Mouse (Mus musculus) forebrain, embryonic 11.5 days (tissue): ENCODE measurements around the gene S100a13. TPM values are rescaled to one million over a fixed set of nuclear protein-coding genes. Genes with fewer than 3 reads are reported as not detected.

Experiments
- ATAC-seq: fragments of 200-750 bp; cut with Nextera tagmentation; replicated peaks from 2 replicates; pipeline ENCODE4 v1.8.0; 2017; ENCODE audit warnings: moderate TSS enrichment; ENCODE audit not compliant: low FRiP score
- DNase-seq: peaks from one replicate; pipeline ENCODE4 v3.0.0-alpha.2; 2017; ENCODE audit warnings: low spot score
- H3K27ac ChIP-seq: fragments of 300-500 bp; sonication (generic); 2 replicates; pipeline ENCODE4 v1.5.1; 2014; ENCODE audit warnings: low read depth, low read length
- H3K27me3 ChIP-seq: fragments of 300-500 bp; sonication (generic); 2 replicates; pipeline ENCODE4 v1.6.1; 2014; ENCODE audit warnings: mild to moderate bottlenecking, low read length, mixed read lengths; ENCODE audit not compliant: control insufficient read depth, insufficient read depth
- H3K36me3 ChIP-seq: fragments of 300-500 bp; sonication (generic); 2 replicates; pipeline ENCODE4 v1.6.1; 2014; ENCODE audit warnings: mild to moderate bottlenecking, low read length, moderate library complexity, mixed read lengths; ENCODE audit not compliant: control insufficient read depth, insufficient read depth
- H3K4me1 ChIP-seq: fragments of 300-500 bp; sonication (generic); replicated peaks from 2 replicates; pipeline ENCODE4 v1.6.1; 2014; ENCODE audit warnings: low read length, mixed read lengths; ENCODE audit not compliant: control insufficient read depth, insufficient read depth
- H3K4me2 ChIP-seq: fragments of 300-500 bp; sonication (generic); 2 replicates; pipeline ENCODE4 v1.6.1; 2014; ENCODE audit warnings: low read depth, mild to moderate bottlenecking, low read length, moderate library complexity, mixed read lengths; ENCODE audit not compliant: severe bottlenecking
- H3K4me3 ChIP-seq: fragments of 300-500 bp; sonication (generic); 2 replicates; pipeline ENCODE4 v1.5.1; 2014; ENCODE audit warnings: low read depth, low read length
- H3K9ac ChIP-seq: fragments of 300-500 bp; sonication (generic); 2 replicates; pipeline ENCODE4 v1.6.1; 2014; ENCODE audit warnings: low read length
- H3K9me3 ChIP-seq: fragments of 300-500 bp; sonication (generic); 2 replicates; pipeline ENCODE4 v1.6.1; 2016; ENCODE audit warnings: low read length, mixed read lengths; ENCODE audit not compliant: control insufficient read depth
- WGBS: fragments of 180-500 bp; shearing (Covaris S2); extraction: QIAGEN DNeasy Blood & Tissue Kit; methylation state at CpG from one replicate; pipeline ENCODE4 v1.1.7; 2014; 5-methylcytosine and 5-hydroxymethylcytosine counted together
- polyA plus RNA-seq: library from polyadenylated mRNA; unstranded; fragments of >200 nt; fragmentation: Nextera tagmentation; extraction: Ambion mirVana; gene quantifications from 2 replicates; pipeline ENCODE4 v1.2.1, GENCODE M21; 2014

S100a13 gene
- polyA plus RNA-seq, 1 experiment from 2014 or later = 10.3 TPM

GRCm38 (mm10) chr3:90475151-90475830 is 38.9 kb upstream of the S100a13 start:
- ATAC-seq (peak; percentile 34), DNase-seq (no peak)
- Histone ChIP-seq H3K27me3 (no peaks in the 10 kb centered on the region), H3K4me2 (peak overlapping the region; percentile 37; the same call in 1 of the 2 replicates), H3K27ac (no peak overlapping the region), H3K9ac (no peak overlapping the region), H3K36me3 (peaks cover 4% of the 10 kb centered on the region; the same call in 1 of the 2 replicates), H3K9me3 (no peaks in the 10 kb centered on the region), H3K4me1 (peaks cover 3% of the 10 kb centered on the region; the same call in 1 of the 2 replicates), H3K4me3 (no peak overlapping the region; the same call in 1 of the 2 replicates)
- WGBS = 42% methylated on average over 15 of the region's 16 CpGs

GRCm38 (mm10) chr3:90475831-90476611 is 38.2 kb upstream of the S100a13 start, which contains the start of gene Ilf2:
TSS of gene Ilf2 (plus strand) at chr3:90476126.
- peak; percentile 97 for DNase-seq
- H3K27ac ChIP-seq = peak within 1 kb of the TSS; percentile 90
- peak within 1 kb of the TSS; percentile 85 for H3K4me2 ChIP-seq
- H3K9ac ChIP-seq = peak within 1 kb of the TSS; percentile 93
- no peaks in the 10 kb centered on the region for H3K9me3 ChIP-seq
- WGBS = under 1% methylated on average over 45 of the region's 45 CpGs
- no peaks in the 10 kb centered on the region for H3K27me3 ChIP-seq
- peaks cover 10% of the 10 kb centered on the region; the same call in 1 of the 2 replicates for H3K36me3 ChIP-seq
- ATAC-seq = peak; percentile 100
- H3K4me1 ChIP-seq = peaks cover 3% of the 10 kb centered on the region; the same call in 1 of the 2 replicates
- peak within 1 kb of the TSS; percentile 83 for H3K4me3 ChIP-seq

- 86% methylated on average over 5 of the region's 5 CpGs for WGBS
- Histone ChIP-seq H3K4me3 (no peak overlapping the region), H3K27ac (no peak overlapping the region), H3K4me2 (no peak overlapping the region), H3K9ac (no peak overlapping the region), H3K9me3 (no peaks in the 10 kb centered on the region), H3K27me3 (no peaks in the 10 kb centered on the region), H3K36me3 (peaks cover 26% of the 10 kb centered on the region), H3K4me1 (0 out of 2 replicates have a peak, but pooled peaks cover 5% of the 10 kb centered on the region)
- no peak for ATAC-seq
- no peak for DNase-seq
Observed at GRCm38 (mm10) chr3:90486998-90487397, 27.2 kb upstream of the S100a13 start.

GRCm38 (mm10) chr3:90488576-90488975 is 25.7 kb upstream of the S100a13 start:
- no peaks in the 10 kb centered on the region for H3K9me3 ChIP-seq
- ATAC-seq (no peak), DNase-seq (no peak)
- no peak overlapping the region for H3K4me3 ChIP-seq
- H3K4me1 ChIP-seq = 0 out of 2 replicates have a peak, but pooled peaks cover 5% of the 10 kb centered on the region
- peaks cover 21% of the 10 kb centered on the region for H3K36me3 ChIP-seq
- H3K27me3 ChIP-seq = no peaks in the 10 kb centered on the region
- no peak overlapping the region for H3K27ac ChIP-seq
- no peak overlapping the region for H3K4me2 ChIP-seq
- H3K9ac ChIP-seq = no peak overlapping the region
- 90% methylated on average over 6 of the region's 6 CpGs for WGBS

- no peaks in the 10 kb centered on the region for H3K27me3 ChIP-seq
- no peaks in the 10 kb centered on the region for H3K9me3 ChIP-seq
- H3K4me2 ChIP-seq = peak within 1 kb of the TSS; percentile 57
- H3K4me1 ChIP-seq = 0 out of 2 replicates have a peak, but pooled peaks cover 5% of the 10 kb centered on the region
- H3K4me3 ChIP-seq = peak within 1 kb of the TSS; percentile 75
- WGBS = under 1% methylated on average over 37 of the region's 37 CpGs
- peak; percentile 98 for ATAC-seq
- H3K36me3 ChIP-seq = peaks cover 11% of the 10 kb centered on the region
- H3K9ac ChIP-seq = peak within 1 kb of the TSS; percentile 77
- DNase-seq = peak; percentile 97
- no peak within 1 kb of the TSS for H3K27ac ChIP-seq
Observed at GRCm38 (mm10) chr3:90490696-90491256, 23.5 kb upstream of the S100a13 start, which contains the start of gene Snapin. TSS of gene Snapin (minus strand) at chr3:90491033.

- no peak for DNase-seq
- Histone ChIP-seq H3K9me3 (no peaks in the 10 kb centered on the region), H3K4me1 (0 out of 2 replicates have a peak, but pooled peaks cover 5% of the 10 kb centered on the region), H3K36me3 (peaks cover 8% of the 10 kb centered on the region), H3K9ac (no peak overlapping the region), H3K4me2 (no peak overlapping the region), H3K4me3 (no peak overlapping the region), H3K27ac (no peak overlapping the region), H3K27me3 (no peaks in the 10 kb centered on the region)
- 35% methylated on average over 2 of the region's 2 CpGs for WGBS
- no peak for ATAC-seq
Observed at GRCm38 (mm10) chr3:90491350-90491749, 22.9 kb upstream of the S100a13 start.

- WGBS = 52% methylated on average over 4 of the region's 4 CpGs
- Histone ChIP-seq H3K9ac (no peak overlapping the region), H3K4me2 (no peak overlapping the region)
Observed at GRCm38 (mm10) chr3:90493831-90494540, 20.2 kb upstream of the S100a13 start.

More at GRCm38 (mm10) chr3:90493831-90494540, 20.2 kb upstream of the S100a13 start:
- Histone ChIP-seq H3K4me3 (no peak overlapping the region), H3K4me1 (0 out of 2 replicates have a peak, but pooled peaks cover 5% of the 10 kb centered on the region), H3K27ac (no peak overlapping the region), H3K27me3 (no peaks in the 10 kb centered on the region), H3K36me3 (peaks cover 8% of the 10 kb centered on the region; the same call in 1 of the 2 replicates), H3K9me3 (no peaks in the 10 kb centered on the region)
- ATAC-seq (no peak), DNase-seq (no peak)
